Mouse (Mus musculus): ENCODE measurements at regions not wholly inside any gene's neighbourhood (a gene's known extent, or its start where the extent isn't known, plus 50 kb on each side); places are given as distances from the start of the nearest gene placed in this dataset.

- TF ChIP-seq MXI1 (IDR thresholded peaks at IDR 0.05; ENCODE audit: low read depth, low read length) (no peak), NRF1 (IDR thresholded peaks at IDR 0.05; ENCODE audit: low read depth, low read length) (no peak)
Observed at GRCm38 (mm10) chr14:100864164-100864563, 336.0 kb downstream of the Prr30 start.
